Mouse (Mus musculus): Measurements from ENCODE around the gene Bcar3. TPM values are rescaled to one million over a fixed set of nuclear protein-coding genes. Genes with fewer than 3 reads are reported as not detected.

The Bcar3 gene
- polyA plus RNA-seq, 1 experiment: 93.8 TPM

DNA sequence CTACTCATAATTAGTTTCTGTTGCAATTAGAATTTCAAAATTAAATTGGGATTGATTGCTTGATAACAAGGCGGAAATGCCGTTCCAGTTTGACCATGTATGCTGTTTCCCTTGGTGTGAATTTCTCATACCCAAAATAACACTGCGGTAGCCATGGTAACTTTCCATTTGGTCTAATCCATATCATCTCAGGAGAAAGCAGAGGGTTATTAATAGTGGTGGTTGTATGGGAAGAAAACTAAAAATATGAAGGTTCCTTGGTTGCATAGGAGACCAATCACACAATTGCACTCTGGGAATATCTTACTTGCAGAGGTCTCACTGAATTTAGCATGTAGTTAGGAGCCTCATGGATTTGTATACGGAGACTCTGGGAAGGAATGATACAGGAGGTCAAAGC lies 191.8 kb downstream of the Bcar3 start:
- 93% methylated on average over 4 of the region's 4 CpGs for WGBS
- TF ChIP-seq POLR2A (IDR thresholded peaks at IDR 0.05; ENCODE audit: low read depth, low read length) (no peak), CTCF (IDR thresholded peaks at IDR 0.05; ENCODE audit: extremely low read depth, insufficient read length, insufficient replicate concordance, low read depth, low read length) (no peak)
- no peaks in the 10 kb centered on the region for H3K36me3 ChIP-seq (ENCODE audit: control insufficient read depth, insufficient read depth, low read length)
- H3K27ac ChIP-seq (ENCODE audit: insufficient read depth, low read depth, low read length): no peak overlapping the region
- H3K4me1 ChIP-seq (ENCODE audit: control insufficient read depth, insufficient read depth, insufficient read length, low read length): peaks cover 22% of the 10 kb centered on the region
- no peak overlapping the region for H3K4me3 ChIP-seq (ENCODE audit: low read depth, low read length)
- H3K27me3 ChIP-seq (ENCODE audit: control insufficient read depth, insufficient read depth, low read length): no peaks in the 10 kb centered on the region

DNA sequence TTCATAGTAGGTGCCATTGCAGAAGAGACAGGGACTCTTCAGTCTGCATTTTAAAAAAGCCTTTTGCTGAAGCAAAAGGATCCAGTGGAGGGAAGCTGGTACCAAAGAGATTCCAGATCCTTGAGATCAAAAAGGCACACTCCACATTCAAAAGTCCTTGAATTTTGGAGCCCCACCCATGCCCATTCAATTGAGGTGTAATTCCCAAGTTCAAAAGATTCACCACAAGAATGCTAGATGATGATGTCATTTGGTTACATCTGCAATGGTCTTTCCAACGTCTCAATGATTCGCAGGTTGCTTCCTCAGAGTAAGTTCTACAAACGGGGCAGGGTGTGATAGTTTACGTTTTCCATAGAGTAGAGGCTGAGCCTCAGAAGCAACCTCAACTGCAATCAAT lies 192.3 kb downstream of the Bcar3 start:
- H3K27me3 ChIP-seq (ENCODE audit: control insufficient read depth, insufficient read depth, low read length): no peaks in the 10 kb centered on the region
- no peak for TF ChIP-seq CTCF (IDR thresholded peaks at IDR 0.05; ENCODE audit: extremely low read depth, insufficient read length, insufficient replicate concordance, low read depth, low read length)
- no peak for TF ChIP-seq POLR2A (IDR thresholded peaks at IDR 0.05; ENCODE audit: low read depth, low read length)
- WGBS: 85% methylated on average over 4 of the region's 4 CpGs
- no peaks in the 10 kb centered on the region for H3K36me3 ChIP-seq (ENCODE audit: control insufficient read depth, insufficient read depth, low read length)
- peaks cover 22% of the 10 kb centered on the region for H3K4me1 ChIP-seq (ENCODE audit: control insufficient read depth, insufficient read depth, insufficient read length, low read length)
- no peak overlapping the region for H3K4me3 ChIP-seq (ENCODE audit: low read depth, low read length)
- no peak overlapping the region for H3K27ac ChIP-seq (ENCODE audit: insufficient read depth, low read depth, low read length)

DNA sequence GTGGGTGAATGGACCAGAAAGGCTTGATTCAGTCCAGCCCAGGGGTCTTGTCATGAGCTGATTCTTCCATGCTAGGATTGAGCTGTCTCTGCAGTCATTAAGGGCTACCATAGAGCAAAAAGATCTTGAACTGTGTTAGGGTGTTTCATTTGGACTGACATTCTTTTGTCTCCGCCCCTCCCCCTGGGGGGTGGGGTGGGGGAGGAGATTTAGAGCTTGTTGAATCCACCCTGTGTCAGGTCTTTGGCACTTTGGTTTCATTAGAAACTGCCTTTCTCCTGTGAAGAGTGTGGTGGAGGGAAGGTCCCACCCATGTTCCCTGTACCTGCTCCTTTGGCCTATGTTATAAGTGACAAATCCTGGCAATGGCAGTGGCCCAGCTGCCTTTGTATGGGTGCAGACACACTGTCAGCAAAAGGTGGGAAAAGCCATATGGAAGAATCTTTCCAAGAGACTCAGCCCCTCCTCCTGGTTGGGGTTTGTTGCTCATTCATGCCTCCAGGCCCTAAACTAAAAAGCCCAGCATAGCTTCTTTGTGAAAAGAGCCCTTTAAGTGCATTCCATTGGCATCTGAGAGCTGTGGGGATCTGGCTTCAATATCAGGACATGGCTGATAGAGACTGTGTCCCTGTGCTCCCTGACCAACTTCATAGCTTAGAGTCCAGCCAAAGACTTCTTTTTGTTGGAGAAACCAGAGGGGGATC lies 194.3 kb downstream of the Bcar3 start:
- Histone ChIP-seq H3K27ac (ENCODE audit: insufficient read depth, low read depth, low read length) (no peak overlapping the region), H3K36me3 (ENCODE audit: control insufficient read depth, insufficient read depth, low read length) (no peaks in the 10 kb centered on the region), H3K27me3 (ENCODE audit: control insufficient read depth, insufficient read depth, low read length) (no peaks in the 10 kb centered on the region), H3K4me1 (ENCODE audit: control insufficient read depth, insufficient read depth, insufficient read length, low read length) (peaks cover 9% of the 10 kb centered on the region), H3K4me3 (ENCODE audit: low read depth, low read length) (no peak overlapping the region)
- WGBS: 84% methylated on average over 1 of the region's 1 CpGs
- TF ChIP-seq CTCF (IDR thresholded peaks at IDR 0.05; ENCODE audit: extremely low read depth, insufficient read length, insufficient replicate concordance, low read depth, low read length) (no peak), POLR2A (IDR thresholded peaks at IDR 0.05; ENCODE audit: low read depth, low read length) (no peak)

GRCm38 (mm10) chr3:122490574-122490973 lies 196.6 kb downstream of the Bcar3 start:
- H3K27ac ChIP-seq (ENCODE audit: insufficient read depth, low read depth, low read length): no peak overlapping the region
- TF ChIP-seq POLR2A (IDR thresholded peaks at IDR 0.05; ENCODE audit: low read depth, low read length) (no peak), CTCF (IDR thresholded peaks at IDR 0.05; ENCODE audit: extremely low read depth, insufficient read length, insufficient replicate concordance, low read depth, low read length) (no peak)
- WGBS: 85% methylated on average over 6 of the region's 6 CpGs

DNA sequence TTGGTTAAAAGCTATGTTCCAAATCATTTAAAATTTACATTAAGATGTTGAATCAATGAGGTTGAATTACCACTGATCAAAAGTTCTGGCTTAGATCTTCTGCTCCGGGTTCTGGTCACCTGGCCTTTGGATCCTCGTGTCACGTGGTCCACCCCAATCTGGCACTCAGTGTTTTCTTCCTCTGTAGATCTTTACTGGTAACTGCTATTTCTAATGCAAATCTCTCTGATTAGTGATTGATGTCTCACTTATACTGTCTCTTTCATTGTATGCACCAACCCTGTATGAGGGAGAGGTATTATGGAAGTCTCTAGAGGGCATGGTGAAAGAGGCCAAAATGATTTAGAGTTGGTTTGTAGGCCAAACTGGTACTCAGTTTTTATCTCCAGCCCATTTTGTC lies 198.1 kb downstream of the Bcar3 start:
- Histone ChIP-seq H3K4me1 (ENCODE audit: control insufficient read depth, insufficient read depth, insufficient read length, low read length) (no peaks in the 10 kb centered on the region; the same call in 1 of the 2 replicates), H3K27me3 (ENCODE audit: control insufficient read depth, insufficient read depth, low read length) (no peaks in the 10 kb centered on the region), H3K4me3 (ENCODE audit: low read depth, low read length) (no peak overlapping the region), H3K36me3 (ENCODE audit: control insufficient read depth, insufficient read depth, low read length) (no peaks in the 10 kb centered on the region), H3K27ac (ENCODE audit: insufficient read depth, low read depth, low read length) (no peak overlapping the region)
- 92% methylated on average over 3 of the region's 3 CpGs for WGBS
- TF ChIP-seq POLR2A (IDR thresholded peaks at IDR 0.05; ENCODE audit: low read depth, low read length) (no peak), CTCF (IDR thresholded peaks at IDR 0.05; ENCODE audit: extremely low read depth, insufficient read length, insufficient replicate concordance, low read depth, low read length) (no peak)

More at GRCm38 (mm10) chr3:122490574-122490973, 196.6 kb downstream of the Bcar3 start:
- Histone ChIP-seq H3K4me1 (ENCODE audit: control insufficient read depth, insufficient read depth, insufficient read length, low read length) (no peaks in the 10 kb centered on the region; the same call in 1 of the 2 replicates), H3K36me3 (ENCODE audit: control insufficient read depth, insufficient read depth, low read length) (no peaks in the 10 kb centered on the region), H3K27me3 (ENCODE audit: control insufficient read depth, insufficient read depth, low read length) (no peaks in the 10 kb centered on the region), H3K4me3 (ENCODE audit: low read depth, low read length) (no peak overlapping the region)

DNA sequence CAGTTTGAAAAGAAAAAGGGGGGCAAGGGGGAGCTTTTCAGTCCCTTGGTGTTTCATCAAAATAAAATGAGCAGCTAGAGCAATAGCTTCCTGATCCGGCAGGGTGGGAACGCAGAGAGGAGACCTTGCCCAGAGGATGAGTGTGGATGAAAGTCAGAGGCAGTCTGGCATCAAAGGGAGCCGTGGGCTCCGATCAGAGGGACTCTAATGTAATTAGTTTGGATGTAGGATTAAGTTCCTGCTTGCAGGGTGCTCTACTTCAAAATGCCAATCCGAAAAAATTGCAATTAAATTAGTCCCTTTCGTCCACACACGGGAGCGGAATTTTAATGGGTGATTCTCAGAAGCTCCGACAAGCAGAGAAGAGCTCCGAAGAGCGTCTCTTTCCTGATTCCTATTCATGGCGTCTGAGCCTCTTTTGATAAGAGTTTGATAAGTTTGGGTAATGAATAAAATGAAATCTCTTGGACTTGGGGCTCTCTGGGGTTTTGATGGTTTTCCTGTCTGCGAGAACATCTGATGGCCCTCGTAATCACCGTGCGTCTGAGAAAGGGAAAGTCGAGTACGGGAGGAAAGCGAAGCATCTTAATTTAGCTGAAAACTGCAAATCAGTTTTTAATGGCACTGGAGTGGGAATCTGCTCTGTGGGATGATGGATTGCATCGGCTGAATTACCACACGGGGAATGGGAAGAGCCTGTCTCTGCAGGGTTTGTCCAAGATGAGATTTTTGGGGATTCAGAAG lies 199.1 kb downstream of the Bcar3 start:
- Histone ChIP-seq H3K27ac (ENCODE audit: insufficient read depth, low read depth, low read length) (no peak overlapping the region), H3K27me3 (ENCODE audit: control insufficient read depth, insufficient read depth, low read length) (no peaks in the 10 kb centered on the region), H3K4me3 (ENCODE audit: low read depth, low read length) (no peak overlapping the region), H3K4me1 (ENCODE audit: control insufficient read depth, insufficient read depth, insufficient read length, low read length) (peaks cover 3% of the 10 kb centered on the region; the same call in 1 of the 2 replicates), H3K36me3 (ENCODE audit: control insufficient read depth, insufficient read depth, low read length) (no peaks in the 10 kb centered on the region)
- TF ChIP-seq POLR2A (IDR thresholded peaks at IDR 0.05; ENCODE audit: low read depth, low read length) (no peak), CTCF (IDR thresholded peaks at IDR 0.05; ENCODE audit: extremely low read depth, insufficient read length, insufficient replicate concordance, low read depth, low read length) (no peak)
- 85% methylated on average over 21 of the region's 21 CpGs for WGBS

DNA sequence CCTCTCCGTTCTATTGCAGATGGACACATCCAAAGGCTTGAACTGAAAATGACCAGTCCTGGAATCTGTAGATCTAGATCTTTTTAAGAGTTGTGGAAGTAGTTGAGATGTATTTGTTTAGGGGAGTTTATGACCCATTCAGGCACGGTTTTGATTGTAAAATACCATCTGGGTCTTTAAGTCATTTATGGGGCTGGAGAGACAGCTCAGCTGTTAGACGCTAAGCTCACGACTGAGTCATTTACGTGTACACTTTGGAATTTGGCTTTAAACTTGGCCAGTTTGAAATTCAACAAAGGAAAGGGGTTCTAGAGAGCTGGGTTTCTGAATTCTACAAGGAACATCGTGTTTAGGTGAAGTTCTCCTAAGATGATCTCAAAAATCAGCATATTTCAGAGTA lies 200.8 kb downstream of the Bcar3 start:
- H3K36me3 ChIP-seq (ENCODE audit: control insufficient read depth, insufficient read depth, low read length): no peaks in the 10 kb centered on the region
- no peak overlapping the region for H3K4me3 ChIP-seq (ENCODE audit: low read depth, low read length)
- no peak overlapping the region for H3K27ac ChIP-seq (ENCODE audit: insufficient read depth, low read depth, low read length)
- no peaks in the 10 kb centered on the region for H3K27me3 ChIP-seq (ENCODE audit: control insufficient read depth, insufficient read depth, low read length)
- TF ChIP-seq POLR2A (IDR thresholded peaks at IDR 0.05; ENCODE audit: low read depth, low read length) (no peak), CTCF (IDR thresholded peaks at IDR 0.05; ENCODE audit: extremely low read depth, insufficient read length, insufficient replicate concordance, low read depth, low read length) (no peak)
- WGBS: 42% methylated on average over 6 of the region's 6 CpGs
- peaks cover 13% of the 10 kb centered on the region; the same call in 1 of the 2 replicates for H3K4me1 ChIP-seq (ENCODE audit: control insufficient read depth, insufficient read depth, insufficient read length, low read length)

Data from small intestine, adult 2 months (tissue).